Mouse (Mus musculus) spleen, postnatal 14 days (tissue): ENCODE data around the gene Hist1h2ac.

Source experiments
- DNase-seq, 2 experiments: peaks; one replicate each; pipeline ENCODE4 v3.0.0; 2021 to 2022; ENCODE audit warnings: low spot score in 2 of 2

Hist1h2ac gene

DNA sequence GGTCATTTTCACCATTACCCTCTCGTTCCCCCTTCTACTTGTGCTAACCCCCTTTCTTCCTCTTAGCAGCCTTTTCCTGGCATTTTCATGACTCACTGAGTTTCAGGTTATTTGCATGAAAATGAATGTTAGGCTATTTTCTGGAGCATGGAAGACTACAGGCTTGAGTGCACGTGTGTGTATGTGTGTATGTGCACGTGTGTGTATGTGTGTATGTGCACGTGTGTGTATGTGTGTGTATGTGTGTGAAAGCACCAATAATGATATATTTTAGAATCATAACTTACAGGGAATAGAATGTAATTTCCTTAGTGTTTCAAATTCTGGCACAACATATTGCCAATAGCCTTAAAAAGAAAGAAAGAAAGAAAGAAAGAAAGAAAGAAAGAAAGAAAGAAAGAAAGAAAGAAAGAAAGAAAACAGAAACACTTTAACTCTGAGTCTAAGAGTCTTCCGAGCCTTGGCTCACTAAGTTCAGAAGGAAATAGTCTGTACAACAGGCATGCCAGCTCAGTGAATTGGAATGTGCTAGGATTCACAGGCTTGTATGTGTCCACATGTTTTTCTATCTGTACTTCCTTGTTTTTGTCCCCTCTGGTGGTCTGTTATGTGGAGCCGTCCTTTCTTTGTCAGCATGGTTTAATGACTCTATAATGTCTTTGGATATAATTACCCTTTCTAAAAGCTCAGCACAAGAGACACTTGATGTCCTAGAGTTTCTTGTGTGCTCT, 23.9 kb downstream of the Hist1h2ac start:
- DNase-seq, result no peak
